Mouse (Mus musculus) midbrain, embryonic 11.5 days (tissue): Measurements from ENCODE around the gene Hoxc8. TPM values are rescaled to one million over a fixed set of nuclear protein-coding genes. Genes with fewer than 3 reads are reported as not detected.

ENCODE experiments used
- ATAC-seq: fragments of 200-750 bp; cut with Nextera tagmentation; 2 replicates; pipeline ENCODE4 v1.8.0; 2017; ENCODE audit warnings: moderate TSS enrichment, moderate library complexity; ENCODE audit not compliant: low FRiP score
- DNase-seq: peaks from one replicate; pipeline ENCODE4 v3.0.0; 2015; ENCODE audit warnings: low spot score; ENCODE audit errors: missing footprints
- H3K27ac ChIP-seq: fragments of 300-500 bp; sonication (generic); 2 replicates; pipeline ENCODE4 v1.5.1; 2014; ENCODE audit warnings: low read depth, low read length
- H3K27me3 ChIP-seq: fragments of 300-500 bp; sonication (generic); 2 replicates; pipeline ENCODE4 v1.6.1; 2014; ENCODE audit warnings: mild to moderate bottlenecking, low read length, moderate library complexity, mixed read lengths; ENCODE audit not compliant: control insufficient read depth, insufficient read depth
- H3K36me3 ChIP-seq: fragments of 300-500 bp; sonication (generic); 2 replicates; pipeline ENCODE4 v1.6.1; 2014; ENCODE audit warnings: mild to moderate bottlenecking, low read length, moderate library complexity, mixed read lengths; ENCODE audit not compliant: control insufficient read depth, insufficient read depth
- H3K4me1 ChIP-seq: fragments of 300-500 bp; sonication (generic); 2 replicates; pipeline ENCODE4 v1.6.1; 2014; ENCODE audit warnings: low read length; ENCODE audit not compliant: control insufficient read depth, insufficient read depth
- H3K4me2 ChIP-seq: fragments of 300-500 bp; sonication (generic); 2 replicates; pipeline ENCODE4 v1.6.1; 2014; ENCODE audit warnings: mild to moderate bottlenecking, moderate library complexity
- H3K4me3 ChIP-seq: fragments of 300-500 bp; sonication (generic); 2 replicates; pipeline ENCODE4 v1.5.1; 2014; ENCODE audit warnings: low read depth, low read length
- H3K9ac ChIP-seq: fragments of 300-500 bp; sonication (generic); 2 replicates; pipeline ENCODE4 v1.6.1; 2014; ENCODE audit warnings: low read length
- H3K9me3 ChIP-seq: fragments of 300-500 bp; sonication (generic); 2 replicates; pipeline ENCODE4 v1.6.1; 2016; ENCODE audit warnings: low read length; ENCODE audit not compliant: control insufficient read depth
- WGBS: fragments of 180-500 bp; shearing (Covaris S2); extraction: QIAGEN DNeasy Blood & Tissue Kit; methylation state at CpG from one replicate; pipeline ENCODE4 v1.1.7; 2014; 5-methylcytosine and 5-hydroxymethylcytosine counted together
- polyA plus RNA-seq: library from polyadenylated mRNA; unstranded; fragments of >200 nt; fragmentation: Nextera tagmentation; extraction: Ambion mirVana; gene quantifications from 2 replicates; pipeline ENCODE4 v1.2.1, GENCODE M21; 2014

Gene Hoxc8
- polyA plus RNA-seq, 1 experiment from 2014 or later, result not detected

DNA sequence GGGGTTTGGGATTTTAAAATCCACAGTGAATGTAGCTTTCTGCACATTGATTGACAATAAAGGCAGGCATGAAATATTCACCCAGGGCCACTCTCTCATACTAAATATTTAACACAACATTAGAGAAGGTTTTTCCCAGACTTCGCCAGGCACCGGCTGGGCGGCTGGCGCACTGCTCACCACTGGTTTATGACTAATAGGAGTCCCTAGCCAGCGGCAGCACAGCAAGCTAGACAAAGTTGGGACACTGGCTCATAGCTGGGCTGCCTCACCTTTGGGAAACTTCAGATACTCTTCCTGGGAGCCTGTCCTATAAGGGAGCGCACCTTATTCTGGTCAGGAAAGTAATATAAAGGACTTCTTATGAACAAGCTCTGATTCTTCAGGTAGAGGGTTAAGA, 36.8 kb upstream of the Hoxc8 start:
- Histone ChIP-seq H3K27me3 (peaks cover 100% of the 10 kb centered on the region), H3K36me3 (no peaks in the 10 kb centered on the region), H3K4me1 (no peaks in the 10 kb centered on the region), H3K9me3 (no peaks in the 10 kb centered on the region), H3K9ac (no peak overlapping the region), H3K27ac (no peak overlapping the region), H3K4me3 (no peak overlapping the region), H3K4me2 (no peak overlapping the region)
- ATAC-seq, result no peak
- DNase-seq, result no peak
- WGBS, result 5% methylated on average over 6 of the region's 6 CpGs

DNA sequence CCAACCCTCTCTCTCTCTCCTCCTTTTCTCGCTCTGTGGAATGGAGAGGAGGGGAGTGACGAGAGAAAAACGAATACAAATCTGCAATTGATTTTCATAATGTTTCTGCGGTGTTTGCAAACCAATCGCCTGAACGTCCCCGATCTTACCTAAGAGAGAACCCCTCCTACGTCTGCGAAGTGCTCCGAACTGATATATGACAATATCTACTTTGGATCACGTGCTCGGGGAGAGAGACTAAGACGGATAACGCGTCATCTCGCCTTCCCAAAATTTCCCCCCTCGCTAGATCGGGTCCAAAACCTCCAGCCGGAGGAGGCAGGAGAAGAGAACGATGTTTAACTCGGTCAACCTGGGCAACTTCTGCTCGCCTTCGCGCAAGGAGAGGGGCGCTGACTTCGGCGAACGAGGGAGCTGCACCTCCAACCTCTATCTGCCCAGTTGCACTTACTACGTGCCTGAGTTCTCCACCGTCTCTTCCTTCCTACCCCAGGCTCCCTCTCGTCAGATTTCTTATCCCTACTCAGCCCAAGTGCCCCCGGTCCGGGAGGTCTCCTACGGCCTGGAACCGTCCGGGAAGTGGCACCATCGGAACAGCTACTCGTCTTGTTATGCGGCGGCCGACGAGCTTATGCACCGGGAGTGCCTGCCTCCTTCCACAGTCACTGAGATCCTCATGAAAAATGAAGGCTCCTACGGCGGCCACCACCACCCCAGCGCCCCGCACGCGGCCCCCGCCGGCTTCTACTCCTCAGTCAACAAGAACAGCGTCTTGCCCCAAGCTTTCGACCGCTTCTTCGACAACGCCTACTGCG, 36.0 kb upstream of the Hoxc8 start, which contains the start of gene Hoxc11:
Hoxc11 (plus strand) TSS at position 236 of the 815 bp plus-strand sequence.
- Histone ChIP-seq H3K4me1 (no peaks in the 10 kb centered on the region), H3K4me2 (no peak within 1 kb of the TSS), H3K9ac (no peak within 1 kb of the TSS), H3K27me3 (peaks cover 98% of the 10 kb centered on the region), H3K36me3 (no peaks in the 10 kb centered on the region), H3K4me3 (no peak within 1 kb of the TSS), H3K27ac (no peak within 1 kb of the TSS), H3K9me3 (no peaks in the 10 kb centered on the region)
- peak; percentile 96 for DNase-seq
- under 1% methylated on average over 56 of the region's 57 CpGs for WGBS
- no peak for ATAC-seq

DNA sequence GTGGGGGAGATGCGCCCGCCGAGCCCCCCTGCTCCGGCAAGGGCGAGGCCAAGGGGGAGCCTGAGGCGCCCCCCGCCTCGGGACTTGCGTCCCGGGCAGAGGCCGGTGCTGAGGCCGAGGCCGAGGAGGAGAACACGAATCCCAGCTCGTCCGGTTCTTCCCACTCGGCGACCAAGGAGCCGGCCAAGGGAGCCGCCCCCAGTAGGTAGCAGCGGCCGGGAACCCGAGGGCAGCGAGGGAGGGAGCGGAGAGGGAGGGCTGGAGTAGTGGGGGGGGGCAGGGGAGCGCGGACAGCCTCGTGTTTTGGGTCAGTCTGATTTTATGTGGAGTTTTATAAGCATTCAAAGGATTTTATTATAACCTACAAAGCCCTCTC, 35.4 kb upstream of the Hoxc8 start:
- Histone ChIP-seq H3K4me2 (no peak overlapping the region), H3K4me3 (no peak overlapping the region), H3K36me3 (no peaks in the 10 kb centered on the region), H3K9me3 (no peaks in the 10 kb centered on the region), H3K4me1 (no peaks in the 10 kb centered on the region), H3K9ac (no peak overlapping the region), H3K27ac (no peak overlapping the region), H3K27me3 (peaks cover 98% of the 10 kb centered on the region)
- WGBS, result under 1% methylated on average over 28 of the region's 28 CpGs
- ATAC-seq (no peak), DNase-seq (no peak)

DNA sequence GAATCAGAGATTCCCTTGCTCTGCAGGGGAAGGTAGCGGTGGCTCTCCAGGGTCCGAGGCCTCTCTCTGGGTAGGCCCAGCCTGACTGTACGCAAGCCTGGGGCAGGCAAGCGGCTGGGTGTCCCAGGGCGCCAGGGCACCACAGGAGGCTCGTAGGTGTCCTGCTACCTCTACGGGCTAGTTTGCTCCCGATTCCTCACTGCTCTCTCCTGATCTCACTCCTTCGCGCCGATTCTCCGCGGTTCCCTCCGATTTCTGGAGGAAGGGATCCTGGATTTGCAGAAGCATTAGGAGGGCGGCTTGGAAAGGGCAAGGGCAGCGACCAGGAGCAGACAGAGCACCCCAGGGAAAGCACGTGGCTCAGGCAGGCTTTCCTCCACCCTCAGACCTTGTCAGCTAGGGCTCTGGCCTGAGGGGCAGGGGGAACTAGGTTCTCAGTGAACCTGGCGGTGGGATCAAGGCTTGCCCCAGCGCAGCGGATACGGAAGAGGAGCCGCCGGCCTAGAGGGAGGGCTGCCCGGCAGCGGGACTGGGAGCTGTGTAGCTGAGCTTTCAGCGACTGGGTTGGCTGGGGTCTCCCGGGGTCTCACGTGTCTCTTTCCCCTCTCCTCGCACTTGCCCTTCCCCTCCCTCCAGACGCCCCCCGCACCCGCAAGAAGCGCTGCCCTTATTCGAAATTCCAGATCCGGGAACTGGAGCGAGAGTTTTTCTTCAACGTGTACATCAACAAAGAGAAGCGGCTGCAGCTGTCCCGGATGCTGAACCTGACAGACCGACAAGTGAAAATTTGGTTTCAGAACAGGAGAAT, 34.4 kb upstream of the Hoxc8 start:
- Histone ChIP-seq H3K27ac (no peak overlapping the region), H3K4me1 (no peaks in the 10 kb centered on the region), H3K27me3 (peaks cover 98% of the 10 kb centered on the region), H3K4me3 (no peak overlapping the region), H3K9ac (no peak overlapping the region), H3K4me2 (no peak overlapping the region), H3K36me3 (no peaks in the 10 kb centered on the region), H3K9me3 (no peaks in the 10 kb centered on the region)
- ATAC-seq (0 out of 2 replicates have a peak, but pooled peaks have one; percentile 40), DNase-seq (peak; percentile 98)
- WGBS, result under 1% methylated on average over 39 of the region's 40 CpGs

DNA sequence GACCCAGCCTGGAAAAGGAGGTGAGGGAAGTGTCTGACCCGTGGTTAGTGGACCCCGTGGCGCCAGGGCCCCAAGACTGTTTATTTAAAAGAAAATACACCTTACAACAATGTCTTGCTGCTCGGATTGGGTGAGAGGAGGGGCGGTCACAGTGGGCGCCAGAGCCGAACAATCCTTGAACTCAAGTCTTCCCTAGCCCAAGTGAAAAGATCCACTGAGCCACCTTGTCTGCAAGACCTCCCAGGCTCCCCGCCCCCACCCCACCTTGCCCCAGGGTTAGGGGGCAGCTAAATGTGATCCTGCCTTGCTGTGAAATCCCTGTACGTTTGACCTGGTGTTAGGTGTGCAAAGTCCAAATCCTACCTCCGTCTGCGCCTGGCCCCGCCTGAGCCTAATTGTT, 33.5 kb upstream of the Hoxc8 start:
- H3K27ac ChIP-seq, result no peak overlapping the region
- no peaks in the 10 kb centered on the region for H3K9me3 ChIP-seq
- H3K4me1 ChIP-seq, result no peaks in the 10 kb centered on the region
- no peaks in the 10 kb centered on the region for H3K36me3 ChIP-seq
- no peak overlapping the region for H3K4me2 ChIP-seq
- no peak for ATAC-seq
- WGBS, result 1% methylated on average over 12 of the region's 12 CpGs
- peaks cover 98% of the 10 kb centered on the region for H3K27me3 ChIP-seq
- no peak for DNase-seq
- no peak overlapping the region for H3K9ac ChIP-seq
- H3K4me3 ChIP-seq, result no peak overlapping the region

DNA sequence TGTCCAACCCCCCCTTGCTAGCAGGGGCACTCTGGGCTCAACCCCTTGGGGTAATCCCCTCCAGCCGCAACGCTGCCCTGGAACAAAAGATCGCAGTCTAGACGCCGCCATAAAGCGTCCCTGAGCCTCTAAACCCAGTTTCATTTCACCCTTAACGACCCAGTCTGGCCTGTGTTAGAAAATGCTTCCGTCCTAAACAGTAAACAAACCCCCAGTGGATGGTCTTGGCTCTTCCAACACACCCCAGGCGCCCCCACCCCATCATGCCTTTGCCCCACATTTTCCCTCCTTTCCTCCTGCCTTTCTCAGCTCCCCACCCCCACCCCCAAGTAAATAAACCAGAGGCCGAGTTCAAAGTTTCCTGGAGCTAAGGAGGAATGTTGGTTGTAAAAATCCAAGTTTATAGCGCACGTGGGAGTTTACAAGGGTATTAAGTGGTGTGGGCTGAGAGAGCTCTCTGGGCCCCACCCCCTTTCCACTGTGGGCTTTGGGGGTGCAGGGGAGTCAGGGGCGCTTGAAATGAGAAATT, 30.7 kb upstream of the Hoxc8 start:
- no peak overlapping the region for H3K9ac ChIP-seq
- H3K27me3 ChIP-seq, result peaks cover 97% of the 10 kb centered on the region
- H3K9me3 ChIP-seq, result no peaks in the 10 kb centered on the region
- no peaks in the 10 kb centered on the region for H3K36me3 ChIP-seq
- H3K4me2 ChIP-seq, result no peak overlapping the region
- DNase-seq (no peak), ATAC-seq (no peak)
- no peak overlapping the region for H3K4me3 ChIP-seq
- under 1% methylated on average over 13 of the region's 13 CpGs for WGBS
- H3K27ac ChIP-seq, result no peak overlapping the region
- H3K4me1 ChIP-seq, result no peaks in the 10 kb centered on the region

DNA sequence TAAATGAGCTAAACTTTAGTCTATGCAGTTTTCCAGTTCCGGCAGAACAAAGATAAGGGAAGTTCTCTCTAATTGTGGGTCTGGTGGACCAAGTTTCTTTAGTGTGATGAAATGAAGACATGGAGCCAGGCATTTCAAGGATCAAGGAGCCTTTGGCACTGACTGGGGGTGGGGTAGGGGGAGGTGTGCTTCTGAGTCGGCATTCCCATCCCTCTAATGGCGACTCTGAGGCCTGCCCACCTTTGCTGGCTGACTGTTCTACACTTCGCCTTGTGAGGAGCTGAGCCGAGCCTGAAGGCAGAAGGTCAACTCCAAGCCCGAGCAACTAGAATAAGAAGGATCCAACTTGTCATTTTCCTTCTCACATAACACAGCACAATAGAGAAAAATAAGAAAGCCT, 28.7 kb upstream of the Hoxc8 start:
- H3K4me2 ChIP-seq, result no peak overlapping the region
- ATAC-seq (no peak), DNase-seq (no peak)
- H3K36me3 ChIP-seq, result no peaks in the 10 kb centered on the region
- peaks cover 97% of the 10 kb centered on the region for H3K27me3 ChIP-seq
- H3K27ac ChIP-seq, result no peak overlapping the region
- no peaks in the 10 kb centered on the region; the same call in 1 of the 2 replicates for H3K4me1 ChIP-seq
- WGBS, result 3% methylated on average over 6 of the region's 6 CpGs
- H3K4me3 ChIP-seq, result no peak overlapping the region
- H3K9ac ChIP-seq, result no peak overlapping the region
- H3K9me3 ChIP-seq, result no peaks in the 10 kb centered on the region

DNA sequence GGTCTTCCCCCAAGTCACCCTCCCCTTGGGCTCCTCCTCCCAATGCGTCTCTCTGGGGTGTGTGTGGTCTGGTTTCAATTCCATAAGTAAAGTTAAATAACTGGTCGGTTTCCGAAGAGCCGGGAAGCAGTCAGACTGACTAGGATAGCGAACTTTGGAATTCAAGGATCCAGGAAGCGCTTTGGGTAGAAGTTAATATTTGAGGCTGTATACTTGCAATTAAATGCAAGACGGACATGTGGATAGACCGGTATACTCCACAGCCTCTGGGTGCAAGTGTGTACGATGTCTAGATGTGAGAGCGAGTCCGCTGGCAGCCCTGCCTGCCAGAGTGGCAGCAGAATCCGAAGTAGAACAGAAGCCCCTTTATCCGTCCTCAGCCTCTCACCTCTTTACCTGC, 27.9 kb upstream of the Hoxc8 start:
- H3K27ac ChIP-seq, result no peak overlapping the region
- no peaks in the 10 kb centered on the region; the same call in 1 of the 2 replicates for H3K4me1 ChIP-seq
- WGBS, result 4% methylated on average over 13 of the region's 13 CpGs
- H3K4me3 ChIP-seq, result no peak overlapping the region
- H3K9ac ChIP-seq, result no peak overlapping the region
- peak; percentile 95 for DNase-seq
- peaks cover 97% of the 10 kb centered on the region for H3K27me3 ChIP-seq
- no peaks in the 10 kb centered on the region for H3K36me3 ChIP-seq
- no peak overlapping the region for H3K4me2 ChIP-seq
- no peak for ATAC-seq
- no peaks in the 10 kb centered on the region for H3K9me3 ChIP-seq

DNA sequence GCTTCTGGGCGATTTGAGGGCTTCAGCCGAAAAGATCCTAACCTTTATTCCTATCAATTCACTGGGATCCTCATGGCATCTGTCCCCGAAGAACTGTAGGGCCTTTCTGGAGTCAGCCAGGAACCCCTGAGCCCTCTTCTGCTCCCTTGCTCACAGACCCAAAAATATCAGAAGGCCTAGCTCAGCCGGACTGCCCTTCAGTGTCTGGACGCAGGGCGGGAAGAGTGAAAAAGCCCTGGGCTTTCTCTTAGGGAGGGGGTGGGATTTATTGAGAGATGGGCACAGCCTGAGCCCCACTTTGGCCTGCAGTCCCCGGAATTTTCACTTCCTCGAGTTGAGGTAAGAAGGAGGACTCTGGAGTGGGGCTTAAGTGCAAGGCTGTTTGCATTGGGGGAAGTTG, 27.1 kb upstream of the Hoxc8 start:
- peaks cover 96% of the 10 kb centered on the region for H3K27me3 ChIP-seq
- WGBS, result 2% methylated on average over 8 of the region's 8 CpGs
- H3K9me3 ChIP-seq, result no peaks in the 10 kb centered on the region
- no peak for ATAC-seq
- DNase-seq, result no peak
- no peaks in the 10 kb centered on the region for H3K36me3 ChIP-seq
- no peak overlapping the region for H3K9ac ChIP-seq
- no peaks in the 10 kb centered on the region; the same call in 1 of the 2 replicates for H3K4me1 ChIP-seq
- no peak overlapping the region for H3K4me2 ChIP-seq
- no peak overlapping the region for H3K4me3 ChIP-seq
- H3K27ac ChIP-seq, result no peak overlapping the region
